Mouse (Mus musculus) left cerebral cortex, postnatal 10 days (tissue): Measurements from ENCODE around the gene Rac3. TPM values are rescaled to one million over a fixed set of nuclear protein-coding genes. Genes with fewer than 3 reads are reported as not detected.
"Not testable (repeated sequence)": the region's sequence is repeated elsewhere in the genome, so short reads cannot be mapped to it uniquely, and the experiment has no call there.

Experiments
- DNase-seq, 2 experiments: peaks; one replicate each; pipeline ENCODE4 v3.0.0; 2021 to 2022; ENCODE audit warnings: low spot score in 2 of 2, mixed read lengths in 1 of 2; ENCODE audit errors: extremely low spot score in 1 of 2
- intact Hi-C: fragments of 180-260 bp; cut with DNase I; formaldehyde crosslinking; loops from one replicate; pipeline ENCODE4 v1.15.1; 2025
- total RNA-seq, 2 experiments: library from RNA; stranded (reverse); gene quantifications; 2 replicates each; pipeline ENCODE4 v1.2.3; 2021

Gene Rac3
- total RNA-seq, 2 experiments from 2014 or later, result 265 to 293 TPM

GRCm38 (mm10) chr11:120761811-120762671 lies 40.8 kb downstream of the Rac3 start:
- intact Hi-C loops, result no loop called here
- DNase-seq, result no peak

DNA sequence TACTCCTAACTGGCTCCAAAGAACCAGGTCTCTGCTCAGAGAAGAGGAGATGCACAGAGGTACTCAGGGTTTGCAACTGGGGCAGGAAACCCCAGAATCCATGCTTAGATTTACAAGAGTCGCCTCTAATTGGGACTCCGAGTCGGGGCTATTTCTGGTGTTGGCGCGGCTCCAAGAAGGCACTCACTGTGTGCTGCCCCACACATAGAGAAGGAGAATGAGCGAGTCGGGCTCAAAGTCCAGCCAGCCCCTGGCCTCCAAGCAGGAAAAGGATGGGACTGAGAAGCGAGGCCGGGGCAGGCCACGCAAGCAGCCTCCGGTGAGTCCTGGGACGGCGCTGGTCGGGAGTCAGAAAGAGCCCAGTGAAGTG lies 41.4 kb downstream of the Rac3 start, which contains the start of gene Hmga1b:
Gene Hmga1b, plus strand, starts transcription at position 123 of the 370 bp plus-strand sequence.
- intact Hi-C loops, DNase-seq: not testable (repeated sequence)

GRCm38 (mm10) chr11:120763121-120763999 lies 42.1 kb downstream of the Rac3 start:
- intact Hi-C loops, DNase-seq: not testable (repeated sequence)

GRCm38 (mm10) chr11:120767023-120767422 lies 45.8 kb downstream of the Rac3 start:
- intact Hi-C loops, DNase-seq: not testable (repeated sequence)

DNA sequence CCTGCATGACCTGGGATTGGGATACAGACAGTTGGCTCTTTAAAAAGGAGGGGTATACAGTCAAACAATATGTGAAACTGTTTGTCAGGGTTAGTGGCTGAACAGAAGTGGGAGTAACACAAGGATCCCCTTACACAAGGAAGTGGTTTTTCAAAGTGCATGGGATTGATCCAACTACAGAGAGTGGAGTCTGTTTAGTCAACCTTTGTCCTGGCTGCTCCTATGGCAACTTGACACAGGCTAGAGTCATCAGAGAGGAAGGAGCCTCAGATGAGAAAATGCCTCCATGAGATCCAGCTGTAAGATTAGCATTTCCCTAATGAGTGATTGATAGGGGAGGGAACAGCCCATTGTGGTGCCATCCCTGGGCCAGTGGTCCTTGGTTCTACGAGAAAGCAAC lies 46.9 kb downstream of the Rac3 start:
- intact Hi-C loops, result no loop called here
- DNase-seq, result no peak

- intact Hi-C loops, result no loop called here
- DNase-seq, result no peak
Observed at GRCm38 (mm10) chr11:120772749-120773148, 51.5 kb downstream of the Rac3 start.

Other genes starting within 250 kb of the Rac3 start
- gene Mrpl12, start 236.9 kb upstream of the Rac3 start, total RNA-seq, result 10 to 100 TPM; 76.6 to 79.1 TPM
- gene Slc25a10, start 229.6 kb upstream of the Rac3 start, total RNA-seq, result 10 to 100 TPM; 23.4 to 26.6 TPM
- under 1 TPM in 1 of 2 experiments, not detected in 1; 0.26 TPM for gene Gcgr, start 190.8 kb upstream of the Rac3 start, total RNA-seq
- 100 to 1,000 TPM; 103 to 110 TPM for gene Mcrip1, start 171.7 kb upstream of the Rac3 start, total RNA-seq
- gene Ppp1r27, start 170.3 kb upstream of the Rac3 start, total RNA-seq, result not detected
- gene P4hb, start 148.2 kb upstream of the Rac3 start, total RNA-seq, result 100 to 1,000 TPM; 136 to 138 TPM
- gene Arhgdia, start 139.8 kb upstream of the Rac3 start, total RNA-seq, result 100 to 1,000 TPM; 406 to 417 TPM
- gene Alyref, start 123.1 kb upstream of the Rac3 start, total RNA-seq, result 10 to 100 TPM; 69.3 to 76.5 TPM
- 100 to 1,000 TPM; 102 to 110 TPM for gene Anapc11, start 123.0 kb upstream of the Rac3 start, total RNA-seq
- not detected for gene Npb, start 113.0 kb upstream of the Rac3 start, total RNA-seq
- 100 to 1,000 TPM; 130 TPM for gene Pcyt2, start 103.5 kb upstream of the Rac3 start, total RNA-seq
- 10 to 100 TPM; 37.5 to 40.6 TPM for gene Sirt7, start 96.2 kb upstream of the Rac3 start, total RNA-seq
- 10 to 100 TPM; 84.4 to 84.7 TPM for gene Mafg, start 87.9 kb upstream of the Rac3 start, total RNA-seq
- 1 to 10 TPM; 3.0 to 3.8 TPM for gene Pycr1, start 77.7 kb upstream of the Rac3 start, total RNA-seq
- 1 to 10 TPM; 3.1 to 3.5 TPM for gene Myadml2, start 73.3 kb upstream of the Rac3 start, total RNA-seq
- 1 to 10 TPM; 4.2 to 5.7 TPM for gene Notum, start 60.3 kb upstream of the Rac3 start, total RNA-seq
- 10 to 100 TPM; 59.1 to 66.6 TPM for gene Aspscr1, start 48.5 kb upstream of the Rac3 start, total RNA-seq
- 10 to 100 TPM; 24.5 to 26.0 TPM for gene Cenpx, start 7.7 kb upstream of the Rac3 start, total RNA-seq
- 10 to 100 TPM; 58.3 to 66.0 TPM for gene Lrrc45, start 7.5 kb upstream of the Rac3 start, total RNA-seq
- gene Dcxr, start 5.8 kb downstream of the Rac3 start, total RNA-seq, result 1 to 10 TPM; 5.9 to 6.4 TPM
- gene Cbr2, start 10.6 kb downstream of the Rac3 start, total RNA-seq, result 1 to 10 TPM; 3.3 to 3.7 TPM
- gene Hmga1b, start 41.3 kb downstream of the Rac3 start, total RNA-seq, result 10 to 100 TPM; 25.0 to 46.6 TPM
- 10 to 100 TPM; 88.1 to 88.4 TPM for gene Rfng, start 62.7 kb downstream of the Rac3 start, total RNA-seq
- gene Gps1, start 62.8 kb downstream of the Rac3 start, total RNA-seq, result 100 to 1,000 TPM; 147 to 148 TPM
- 10 to 100 TPM; 37.4 to 40.7 TPM for gene Dus1l, start 74.9 kb downstream of the Rac3 start, total RNA-seq
- 100 to 1,000 TPM; 258 to 269 TPM for gene Fasn, start 103.1 kb downstream of the Rac3 start, total RNA-seq
- 1 to 10 TPM; 8.1 to 8.4 TPM for gene Ccdc57, start 211.4 kb downstream of the Rac3 start, total RNA-seq
- 1 to 10 TPM; 3.6 to 5.1 TPM for gene Slc16a3, start 227.0 kb downstream of the Rac3 start, total RNA-seq